ENCODE assay signal across 10 mouse cellular contexts in the genomic region with DNA sequence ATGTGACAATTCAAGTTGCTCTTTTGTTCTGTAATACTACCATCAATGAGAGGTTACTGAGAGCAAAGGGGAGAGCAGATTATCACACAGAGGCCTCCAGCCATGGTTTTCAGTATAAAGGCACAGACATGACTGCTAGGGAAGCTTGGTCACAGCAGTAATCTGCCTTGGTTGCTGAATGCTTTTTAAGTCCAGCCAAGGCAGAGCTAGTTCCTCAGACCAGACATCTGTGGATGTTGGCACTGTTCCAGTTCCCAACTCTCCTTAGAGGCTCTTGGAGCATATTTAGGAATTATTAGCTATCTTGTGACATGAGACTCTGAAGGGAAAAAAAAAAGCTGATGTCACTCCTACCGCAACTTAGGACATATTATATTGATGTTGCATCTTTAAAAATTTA.
A peak's percentile ranks its signal among the peaks of the same experiment; 100 is the strongest.
DNase-seq lines count a peak whose midpoint lies in the region; ATAC-seq and TF ChIP-seq lines count a peak whose summit lies in the region.
"Had no signal": no experiment of that assay in that cellular context is flagged by ENCODE, and none has a peak within 500 bp of the region (broad histone marks: within the 10 kb centered on the region; RNA-seq: fewer than 3 reads in every experiment).

No protein-coding gene starts in this region.

- peaks cover 4% of the 10 kb centered on the region; the same call in 1 of the 2 replicates for H3K4me1 ChIP-seq in limb, embryonic 14.5 days (ENCODE audit: control insufficient read depth, insufficient read depth, low read length)
- H3K4me1 ChIP-seq in limb, embryonic 10.5 days = peaks cover 7% of the 10 kb centered on the region

- no peak for TF ChIP-seq POLR2A in limb, embryonic 14.5 days (IDR thresholded peaks at IDR 0.05; ENCODE audit: borderline replicate concordance, extremely low read depth, insufficient read depth, insufficient read length)
- no peak for TF ChIP-seq POLR2A in brain, embryonic 14.5 days (IDR thresholded peaks at IDR 0.05; ENCODE audit: borderline replicate concordance, extremely low read depth, insufficient read depth, insufficient read length, poor library complexity, severe bottlenecking)

- TF ChIP-seq CTCF in brain, embryonic 14.5 days (IDR thresholded peaks at IDR 0.05; ENCODE audit: borderline replicate concordance, extremely low read depth, insufficient read depth, insufficient read length) = no peak

- no peak overlapping the region for H3K27ac ChIP-seq in limb, embryonic 14.5 days (replicated peaks; ENCODE audit: low read depth, low read length)
- no peak overlapping the region for H3K27ac ChIP-seq in limb, embryonic 10.5 days
- H3K27ac ChIP-seq: gastrocnemius, adult 2 months had no signal

- no peaks in the 10 kb centered on the region for H3K9me3 ChIP-seq in limb, embryonic 14.5 days (ENCODE audit: control insufficient read depth, low read length)
- no peaks in the 10 kb centered on the region for H3K9me3 ChIP-seq in limb, embryonic 10.5 days (replicated peaks)

- no peak overlapping the region for H3K4me3 ChIP-seq in limb, embryonic 14.5 days (replicated peaks; ENCODE audit: low read length)
- H3K4me3 ChIP-seq in limb, embryonic 10.5 days = no peak overlapping the region
- H3K4me3 ChIP-seq: gastrocnemius, adult 2 months had no signal

- no peak overlapping the region for H3K4me2 ChIP-seq in limb, embryonic 14.5 days (replicated peaks; ENCODE audit: low read depth, low read length, severe bottlenecking)

- intact Hi-C loops in heart, postnatal 10 days (cut with DNase I) = no loop called here

- peak; percentile 76 to 81 for DNase-seq in cerebellum, postnatal 10 days
- no peak for DNase-seq in cerebellum, adult 11 months
- DNase-seq in heart, postnatal 10 days = peak; percentile 40 to 48
- no peak for DNase-seq in heart, adult 11 months
- DNase-seq in limb, embryonic 14.5 days (ENCODE audit: low spot score) = peak; percentile 64
- no peak for DNase-seq in limb, embryonic 10.5 days (ENCODE audit: low spot score)
- DNase-seq in brain, embryonic 14.5 days (ENCODE audit: low read depth) = peak; percentile 81
- DNase-seq in ovary, postnatal 36 days (ENCODE audit: low spot score) = no peak
- DNase-seq: gastrocnemius, adult 2 months; thymus, adult 18-20 months had no signal

- H3K9ac ChIP-seq in limb, embryonic 14.5 days (ENCODE audit: low read depth, low read length, severe bottlenecking) = no peak overlapping the region

- 57% methylated on average over 1 of the region's 1 CpGs for WGBS in limb, embryonic 14.5 days
- WGBS in limb, embryonic 10.5 days = 91% methylated on average over 1 of the region's 1 CpGs

- ATAC-seq in limb, embryonic 14.5 days (ENCODE audit: low FRiP score, low read depth) = no peak

- no peaks in the 10 kb centered on the region for H3K27me3 ChIP-seq in limb, embryonic 14.5 days (ENCODE audit: control insufficient read depth, insufficient read depth, low read length)
- no peaks in the 10 kb centered on the region for H3K27me3 ChIP-seq in limb, embryonic 10.5 days (ENCODE audit: low read depth, poor library complexity, severe bottlenecking)

- H3K36me3 ChIP-seq in limb, embryonic 14.5 days (ENCODE audit: control insufficient read depth, insufficient read depth, low read length) = no peaks in the 10 kb centered on the region
- no peaks in the 10 kb centered on the region for H3K36me3 ChIP-seq in limb, embryonic 10.5 days

Comparison
In these comparisons a context has a peak if more than half of its experiments do, and no peak if none do; other contexts are left out.
1. DNase-seq: peak in cerebellum, postnatal 10 days (2 of 2), heart, postnatal 10 days (2 of 2), limb, embryonic 14.5 days (single experiment) and brain, embryonic 14.5 days (single experiment); none in cerebellum, adult 11 months (single experiment), heart, adult 11 months (single experiment), limb, embryonic 10.5 days (single experiment) and ovary, postnatal 36 days (single experiment).